Mouse (Mus musculus): ENCODE data around the gene Plekhb1. TPM values are rescaled to one million over a fixed set of nuclear protein-coding genes. Genes with fewer than 3 reads are reported as not detected.
A peak's percentile ranks its signal among the peaks of the same experiment; 100 is the strongest.

The Plekhb1 gene
- 8.7 and 10.4 TPM in 2 replicates for polyA plus RNA-seq (2015; fragmentation: Nextera tagmentation; extraction: Ambion mirVana)

- Histone ChIP-seq H3K9me3 (ENCODE audit: control insufficient read depth, low read length) (no peaks in the 10 kb centered on the region), H3K4me1 (replicated peaks; ENCODE audit: control insufficient read depth, insufficient read depth) (no peaks in the 10 kb centered on the region), H3K27me3 (ENCODE audit: control insufficient read depth, insufficient read depth, low read length) (no peaks in the 10 kb centered on the region), H3K27ac (replicated peaks) (no peak within 1 kb of the TSS), H3K36me3 (ENCODE audit: control insufficient read depth, insufficient read depth, low read length) (no peaks in the 10 kb centered on the region), H3K4me3 (ENCODE audit: low read depth, low read length) (no peak within 1 kb of the TSS), H3K4me2 (replicated peaks; ENCODE audit: low read depth) (0 out of 2 replicates have a peak within 1 kb of the TSS, but pooled peaks have one; percentile 0), H3K9ac (ENCODE audit: low read length) (no peak within 1 kb of the TSS)
- TF ChIP-seq EP300 (optimal IDR thresholded peaks at IDR 0.05): no peak
- no peak for TF ChIP-seq CTCF (IDR thresholded peaks at IDR 0.05; ENCODE audit: low read depth)
- WGBS: 70% methylated on average over 8 of the region's 8 CpGs
- ATAC-seq (ENCODE audit: low FRiP score, low TSS enrichment) (no peak), DNase-seq (ENCODE audit: low spot score) (no peak)
Measured at GRCm38 (mm10) chr7:100662231-100662630, at the start of gene Plekhb1. Gene Plekhb1 (minus strand): TSS chr7:100662414.

- peak overlapping the region; percentile 88 for H3K27ac ChIP-seq (replicated peaks)
- DNase-seq (ENCODE audit: low spot score) (no peak), ATAC-seq (ENCODE audit: low FRiP score, low TSS enrichment) (peak; percentile 13)
- peak overlapping the region; percentile 93 for H3K4me3 ChIP-seq (ENCODE audit: low read depth, low read length)
- H3K36me3 ChIP-seq (ENCODE audit: control insufficient read depth, insufficient read depth, low read length): no peaks in the 10 kb centered on the region
- WGBS: 1% methylated on average over 22 of the region's 23 CpGs
- peak overlapping the region; percentile 90 for H3K9ac ChIP-seq (ENCODE audit: low read length)
- TF ChIP-seq CTCF (IDR thresholded peaks at IDR 0.05; ENCODE audit: low read depth) (no peak), EP300 (optimal IDR thresholded peaks at IDR 0.05) (no peak)
- H3K27me3 ChIP-seq (ENCODE audit: control insufficient read depth, insufficient read depth, low read length): no peaks in the 10 kb centered on the region
- H3K9me3 ChIP-seq (ENCODE audit: control insufficient read depth, low read length): no peaks in the 10 kb centered on the region
- peak overlapping the region; percentile 74 for H3K4me2 ChIP-seq (replicated peaks; ENCODE audit: low read depth)
- H3K4me1 ChIP-seq (replicated peaks; ENCODE audit: control insufficient read depth, insufficient read depth): no peaks in the 10 kb centered on the region
Measured at GRCm38 (mm10) chr7:100706883-100707480, 44.8 kb upstream of the Plekhb1 start.

- H3K4me3 ChIP-seq (ENCODE audit: low read depth, low read length): peak within 1 kb of the TSS; percentile 93
- peak within 1 kb of the TSS; percentile 88 for H3K27ac ChIP-seq (replicated peaks)
- peak within 1 kb of the TSS; percentile 74 for H3K4me2 ChIP-seq (replicated peaks; ENCODE audit: low read depth)
- no peak for TF ChIP-seq EP300 (optimal IDR thresholded peaks at IDR 0.05)
- peak; percentile 42 for TF ChIP-seq CTCF (IDR thresholded peaks at IDR 0.05; ENCODE audit: low read depth)
- peak; percentile 96 for DNase-seq (ENCODE audit: low spot score)
- under 1% methylated on average over 23 of the region's 37 CpGs for WGBS
- peak within 1 kb of the TSS; percentile 90 for H3K9ac ChIP-seq (ENCODE audit: low read length)
- H3K9me3 ChIP-seq (ENCODE audit: control insufficient read depth, low read length): no peaks in the 10 kb centered on the region
- H3K36me3 ChIP-seq (ENCODE audit: control insufficient read depth, insufficient read depth, low read length): no peaks in the 10 kb centered on the region
- H3K4me1 ChIP-seq (replicated peaks; ENCODE audit: control insufficient read depth, insufficient read depth): no peaks in the 10 kb centered on the region
- peak; percentile 99 for ATAC-seq (ENCODE audit: low FRiP score, low TSS enrichment)
- H3K27me3 ChIP-seq (ENCODE audit: control insufficient read depth, insufficient read depth, low read length): no peaks in the 10 kb centered on the region
Measured at GRCm38 (mm10) chr7:100706143-100706841, 44.1 kb upstream of the Plekhb1 start, which contains the start of gene Fam168a. Gene Fam168a (plus strand): TSS chr7:100706635.

- Histone ChIP-seq H3K4me3 (ENCODE audit: low read depth, low read length) (no peak overlapping the region), H3K27ac (replicated peaks) (no peak overlapping the region), H3K4me1 (replicated peaks; ENCODE audit: control insufficient read depth, insufficient read depth) (no peaks in the 10 kb centered on the region), H3K27me3 (ENCODE audit: control insufficient read depth, insufficient read depth, low read length) (no peaks in the 10 kb centered on the region), H3K9ac (ENCODE audit: low read length) (no peak overlapping the region), H3K9me3 (ENCODE audit: control insufficient read depth, low read length) (no peaks in the 10 kb centered on the region), H3K4me2 (replicated peaks; ENCODE audit: low read depth) (no peak overlapping the region), H3K36me3 (ENCODE audit: control insufficient read depth, insufficient read depth, low read length) (no peaks in the 10 kb centered on the region)
- WGBS: 43% methylated on average over 8 of the region's 8 CpGs
- DNase-seq (ENCODE audit: low spot score) (no peak), ATAC-seq (ENCODE audit: low FRiP score, low TSS enrichment) (no peak)
- TF ChIP-seq EP300 (optimal IDR thresholded peaks at IDR 0.05) (no peak), CTCF (IDR thresholded peaks at IDR 0.05; ENCODE audit: low read depth) (no peak)
Measured at GRCm38 (mm10) chr7:100699771-100700770, 37.9 kb upstream of the Plekhb1 start.

GRCm38 (mm10) chr7:100693199-100693598, 31.0 kb upstream of the Plekhb1 start:
- no peak for ATAC-seq (ENCODE audit: low FRiP score, low TSS enrichment)
- H3K4me1 ChIP-seq (replicated peaks; ENCODE audit: control insufficient read depth, insufficient read depth): no peaks in the 10 kb centered on the region

More at GRCm38 (mm10) chr7:100693199-100693598, 31.0 kb upstream of the Plekhb1 start:
- no peak for DNase-seq (ENCODE audit: low spot score)
- WGBS: 79% methylated on average over 8 of the region's 8 CpGs
- no peak overlapping the region for H3K9ac ChIP-seq (ENCODE audit: low read length)
- H3K27me3 ChIP-seq (ENCODE audit: control insufficient read depth, insufficient read depth, low read length): no peaks in the 10 kb centered on the region
- no peak overlapping the region for H3K27ac ChIP-seq (replicated peaks)
- H3K4me3 ChIP-seq (ENCODE audit: low read depth, low read length): no peak overlapping the region
- no peak for TF ChIP-seq EP300 (optimal IDR thresholded peaks at IDR 0.05)
- TF ChIP-seq CTCF (IDR thresholded peaks at IDR 0.05; ENCODE audit: low read depth): no peak
- no peaks in the 10 kb centered on the region for H3K36me3 ChIP-seq (ENCODE audit: control insufficient read depth, insufficient read depth, low read length)
- H3K9me3 ChIP-seq (ENCODE audit: control insufficient read depth, low read length): no peaks in the 10 kb centered on the region
- no peak overlapping the region for H3K4me2 ChIP-seq (replicated peaks; ENCODE audit: low read depth)
